Mouse (Mus musculus): ENCODE data around the gene Ropn1. TPM values are rescaled to one million over a fixed set of nuclear protein-coding genes. Genes with fewer than 3 reads are reported as not detected.
"Not testable (repeated sequence)": the region's sequence is repeated elsewhere in the genome, so short reads cannot be mapped to it uniquely, and the experiment has no call there.

Ropn1 gene
- polyA plus RNA-seq, 1 experiment from 2014 or later: not detected

GRCm38 (mm10) chr16:34694477-34694876 lies 44.8 kb downstream of the Ropn1 start:
- ATAC-seq (ENCODE audit: low FRiP score): no peak
- 98% methylated on average over 6 of the region's 7 CpGs for WGBS
- no peaks in the 10 kb centered on the region for H3K9me3 ChIP-seq

GRCm38 (mm10) chr16:34698721-34699120 lies 49.0 kb downstream of the Ropn1 start:
- not testable (repeated sequence) for H3K9ac ChIP-seq; H3K9me3 ChIP-seq; H3K4me1 ChIP-seq; H3K27ac ChIP-seq; H3K4me3 ChIP-seq (replicated peaks); H3K4me2 ChIP-seq; H3K27me3 ChIP-seq; ATAC-seq (ENCODE audit: low FRiP score)
- 78% methylated on average over 3 of the region's 3 CpGs for WGBS
- peaks cover 16% of the 10 kb centered on the region for H3K36me3 ChIP-seq (replicated peaks)

More at GRCm38 (mm10) chr16:34694477-34694876, 44.8 kb downstream of the Ropn1 start:
- Histone ChIP-seq H3K4me1 (peaks cover 13% of the 10 kb centered on the region), H3K36me3 (replicated peaks) (peaks cover 14% of the 10 kb centered on the region), H3K9ac (no peak overlapping the region), H3K27me3 (no peaks in the 10 kb centered on the region), H3K27ac (no peak overlapping the region), H3K4me3 (replicated peaks) (no peak overlapping the region), H3K4me2 (no peak overlapping the region)

- no peak overlapping the region for H3K4me2 ChIP-seq
- WGBS: 22% methylated on average over 7 of the region's 7 CpGs
- H3K9me3 ChIP-seq: no peaks in the 10 kb centered on the region
- no peak overlapping the region for H3K27ac ChIP-seq
- peak; percentile 69; the same call in 1 of the 2 replicates for ATAC-seq (ENCODE audit: low FRiP score)
- no peaks in the 10 kb centered on the region for H3K27me3 ChIP-seq
- H3K4me3 ChIP-seq (replicated peaks): no peak overlapping the region
- no peaks in the 10 kb centered on the region for H3K4me1 ChIP-seq
- H3K9ac ChIP-seq: no peak overlapping the region
- H3K36me3 ChIP-seq (replicated peaks): peaks cover 27% of the 10 kb centered on the region
Measured at GRCm38 (mm10) chr16:34700165-34700827, 50.6 kb downstream of the Ropn1 start.

GRCm38 (mm10) chr16:34700828-34701216 lies 51.1 kb downstream of the Ropn1 start:
- Histone ChIP-seq H3K9ac (no peak overlapping the region), H3K4me1 (no peaks in the 10 kb centered on the region), H3K4me3 (replicated peaks) (no peak overlapping the region), H3K4me2 (no peak overlapping the region), H3K27ac (no peak overlapping the region), H3K27me3 (no peaks in the 10 kb centered on the region), H3K36me3 (replicated peaks) (peaks cover 30% of the 10 kb centered on the region), H3K9me3 (no peaks in the 10 kb centered on the region)
- no peak for ATAC-seq (ENCODE audit: low FRiP score)
- 90% methylated on average over 6 of the region's 6 CpGs for WGBS

- Histone ChIP-seq H3K27ac (no peak overlapping the region), H3K4me2 (no peak overlapping the region), H3K9ac (no peak overlapping the region), H3K4me3 (replicated peaks) (no peak overlapping the region), H3K9me3 (no peaks in the 10 kb centered on the region), H3K4me1 (no peaks in the 10 kb centered on the region), H3K27me3 (no peaks in the 10 kb centered on the region), H3K36me3 (replicated peaks) (peaks cover 47% of the 10 kb centered on the region)
- 92% methylated on average over 2 of the region's 2 CpGs for WGBS
- no peak for ATAC-seq (ENCODE audit: low FRiP score)
Measured at GRCm38 (mm10) chr16:34706019-34706418, 56.3 kb downstream of the Ropn1 start.

GRCm38 (mm10) chr16:34706487-34706946 lies 56.8 kb downstream of the Ropn1 start:
- no peaks in the 10 kb centered on the region for H3K9me3 ChIP-seq
- WGBS: 92% methylated on average over 7 of the region's 7 CpGs
- no peaks in the 10 kb centered on the region for H3K27me3 ChIP-seq
- ATAC-seq (ENCODE audit: low FRiP score): no peak
- H3K36me3 ChIP-seq (replicated peaks): peaks cover 47% of the 10 kb centered on the region
- H3K4me3 ChIP-seq (replicated peaks): no peak overlapping the region
- H3K9ac ChIP-seq: no peak overlapping the region
- no peak overlapping the region for H3K27ac ChIP-seq
- H3K4me2 ChIP-seq: no peak overlapping the region
- H3K4me1 ChIP-seq: no peaks in the 10 kb centered on the region

- no peak for ATAC-seq (ENCODE audit: low FRiP score)
- Histone ChIP-seq H3K27me3 (no peaks in the 10 kb centered on the region), H3K4me3 (replicated peaks) (no peak overlapping the region), H3K4me2 (no peak overlapping the region), H3K36me3 (replicated peaks) (peaks cover 34% of the 10 kb centered on the region), H3K4me1 (no peaks in the 10 kb centered on the region), H3K9ac (no peak overlapping the region), H3K27ac (no peak overlapping the region), H3K9me3 (no peaks in the 10 kb centered on the region)
- 85% methylated on average over 3 of the region's 3 CpGs for WGBS
Measured at GRCm38 (mm10) chr16:34711481-34711880, 61.8 kb downstream of the Ropn1 start.

GRCm38 (mm10) chr16:34725156-34725555 lies 75.4 kb downstream of the Ropn1 start:
- Histone ChIP-seq H3K9ac (no peak overlapping the region), H3K4me2 (no peak overlapping the region), H3K9me3 (no peaks in the 10 kb centered on the region), H3K4me1 (no peaks in the 10 kb centered on the region), H3K27ac (no peak overlapping the region), H3K27me3 (no peaks in the 10 kb centered on the region), H3K36me3 (replicated peaks) (peaks cover 33% of the 10 kb centered on the region), H3K4me3 (replicated peaks) (no peak overlapping the region)
- 99% methylated on average over 3 of the region's 3 CpGs for WGBS
- no peak for ATAC-seq (ENCODE audit: low FRiP score)

Other genes with a start within 250 kb of the Ropn1 start
- gene Kalrn, start 76.4 kb upstream of the Ropn1 start, polyA plus RNA-seq (2016; fragmentation: Nextera tagmentation; extraction: Ambion mirVana): 26.7 and 30.0 TPM in 2 replicates
- 10.4 and 12.0 TPM in 2 replicates for gene Ccdc14, start 40.7 kb downstream of the Ropn1 start, polyA plus RNA-seq (2016; fragmentation: Nextera tagmentation; extraction: Ambion mirVana)
- 3.4 and 5.5 TPM in 2 replicates for gene Mylk, start 95.3 kb downstream of the Ropn1 start, polyA plus RNA-seq (2016; fragmentation: Nextera tagmentation; extraction: Ambion mirVana)